Mouse (Mus musculus) common myeloid progenitor, adult 5-6 weeks (primary cell): ENCODE data around the gene Ctns. TPM values are rescaled to one million over a fixed set of nuclear protein-coding genes. Genes with fewer than 3 reads are reported as not detected.

Source experiments
- ATAC-seq: replicated peaks from 2 replicates; pipeline ENCODE4 v1.8.0; 2016; ENCODE audit warnings: low read depth, mild to moderate bottlenecking, moderate TSS enrichment, inconsistent platforms; ENCODE audit not compliant: poor library complexity, severe bottlenecking
- total RNA-seq: library from RNA; stranded (forward); fragments of 200-1000, 187-1606 nt; gene quantifications from 2 replicates; pipeline ENCODE4 v1.2.3, GENCODE M21; 2017

Ctns gene
- 6.0 and 8.8 TPM in 2 replicates for total RNA-seq

DNA sequence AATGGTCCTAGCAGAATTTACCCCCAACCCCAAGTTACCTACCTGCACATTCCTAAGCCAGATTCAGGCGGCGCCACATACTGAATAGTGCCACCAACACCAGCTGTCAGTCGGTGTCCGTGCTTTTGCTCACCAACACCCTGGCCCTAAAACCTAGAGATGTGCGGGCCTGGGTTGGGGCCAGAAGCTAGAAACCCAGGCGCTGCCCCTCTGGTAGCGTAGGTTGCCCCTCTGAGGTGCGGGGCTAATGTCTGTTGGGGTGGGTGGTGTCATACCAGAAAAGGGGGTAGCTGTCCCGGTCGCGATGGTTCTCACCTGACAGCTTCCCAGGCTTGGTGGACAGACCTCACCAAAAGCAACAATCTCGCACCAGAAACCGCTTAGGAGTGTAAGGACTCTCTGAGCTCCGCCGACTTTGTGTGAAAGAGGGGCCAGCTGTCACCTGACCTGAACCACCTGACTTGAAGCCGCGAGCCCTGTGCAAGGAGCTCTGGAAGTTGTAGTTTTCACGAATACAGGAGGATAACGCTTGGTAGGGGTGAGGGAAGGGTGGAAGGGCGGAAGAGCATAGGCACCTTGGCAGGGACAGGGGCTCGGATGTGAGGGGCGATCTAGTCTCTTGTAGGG lies at the start of gene Ctns:
Ctns (minus strand) TSS at position 440 of the 627 bp plus-strand sequence.
- peak; percentile 87 for ATAC-seq

DNA sequence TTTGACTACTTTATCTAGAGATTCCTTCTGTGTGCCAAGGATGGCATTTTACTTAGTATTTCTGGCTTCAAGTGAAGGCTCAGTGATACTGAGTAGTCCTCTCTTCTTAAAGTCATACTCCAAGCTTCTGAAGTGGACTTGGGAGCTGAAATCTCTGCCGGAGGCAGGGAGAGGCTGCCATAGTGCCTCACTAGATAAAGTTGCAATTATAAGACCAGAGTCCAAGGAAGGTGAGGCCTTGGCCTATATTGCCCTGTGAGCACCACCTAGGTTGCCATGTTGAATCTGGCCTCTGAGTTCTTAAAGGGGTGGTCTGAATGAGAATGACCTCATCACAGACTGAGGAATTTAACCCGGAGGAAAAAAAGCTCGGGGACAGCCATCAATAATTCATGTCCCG lies 43.9 kb upstream of the Ctns start:
- ATAC-seq = no peak

DNA sequence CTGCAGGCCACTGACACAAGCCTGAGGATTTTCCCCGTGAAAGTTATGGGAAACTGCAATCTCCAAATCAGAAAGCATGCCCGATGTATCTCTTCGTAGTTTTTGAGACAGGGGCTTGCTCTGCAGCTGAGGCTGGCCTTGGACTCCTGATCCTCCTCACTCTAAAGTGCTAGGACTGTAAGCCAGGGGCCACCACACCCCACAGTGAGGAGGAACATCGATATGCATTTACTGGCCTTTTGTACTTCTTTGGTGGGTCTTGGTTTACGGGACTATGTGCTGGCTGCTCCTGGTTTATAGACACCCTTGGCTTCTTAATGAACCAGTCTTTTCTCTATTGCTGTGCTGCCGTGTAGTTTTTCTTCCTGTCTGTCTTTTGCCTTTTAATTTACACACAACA lies 43.4 kb upstream of the Ctns start:
- ATAC-seq = no peak

DNA sequence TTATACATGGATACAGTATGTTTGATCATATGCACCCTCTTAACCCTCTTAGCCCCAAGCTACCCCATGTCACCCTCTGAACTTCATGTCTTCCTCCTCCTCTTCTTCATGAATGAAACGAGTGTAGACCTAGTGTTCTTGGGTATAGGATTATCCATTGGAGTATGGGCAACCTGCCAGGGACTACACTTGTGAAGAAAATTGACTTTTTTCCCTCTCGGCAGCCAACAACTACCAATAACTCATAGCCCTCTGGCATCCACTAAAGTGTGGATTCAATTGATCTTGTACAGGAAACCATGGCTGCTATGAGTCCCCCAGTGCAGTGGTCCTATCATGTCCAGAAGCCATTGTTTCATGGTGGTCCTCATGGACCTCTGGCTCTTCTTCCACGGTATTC lies 37.9 kb upstream of the Ctns start:
- no peak for ATAC-seq

DNA sequence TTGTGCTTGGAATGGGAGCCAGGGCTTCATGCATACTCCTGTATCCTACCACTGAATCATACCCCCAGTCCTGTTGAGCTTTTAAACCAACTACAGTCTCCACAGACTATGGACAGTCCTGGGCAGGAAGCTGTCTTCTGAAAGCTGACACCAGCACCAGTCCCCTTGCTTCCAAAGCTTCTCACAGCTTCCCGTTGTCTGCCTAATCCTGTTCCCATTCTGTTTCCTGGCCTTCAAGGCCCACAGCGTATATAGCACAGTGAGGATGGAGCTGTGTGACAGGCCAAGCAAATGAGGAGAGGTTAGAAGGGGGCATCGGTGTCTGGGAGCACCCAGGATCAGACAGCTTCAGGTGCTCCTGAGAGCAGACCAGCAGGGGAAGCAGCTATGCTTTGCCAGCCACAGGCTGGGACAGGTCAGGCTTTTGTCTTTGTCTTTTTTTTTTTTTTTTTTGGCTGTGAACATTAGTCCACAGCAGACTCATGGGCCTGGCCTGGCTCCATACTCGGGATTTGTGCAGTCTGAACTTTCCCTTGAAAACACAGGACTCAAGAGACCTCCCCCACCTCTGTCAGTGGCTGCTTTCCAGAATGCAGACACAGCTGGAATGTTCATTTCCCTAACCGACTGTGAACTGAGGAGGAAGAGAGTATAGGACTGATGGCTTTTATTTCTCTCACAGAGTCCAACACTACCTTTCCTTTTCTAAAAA lies 37.3 kb upstream of the Ctns start:
- no peak for ATAC-seq

DNA sequence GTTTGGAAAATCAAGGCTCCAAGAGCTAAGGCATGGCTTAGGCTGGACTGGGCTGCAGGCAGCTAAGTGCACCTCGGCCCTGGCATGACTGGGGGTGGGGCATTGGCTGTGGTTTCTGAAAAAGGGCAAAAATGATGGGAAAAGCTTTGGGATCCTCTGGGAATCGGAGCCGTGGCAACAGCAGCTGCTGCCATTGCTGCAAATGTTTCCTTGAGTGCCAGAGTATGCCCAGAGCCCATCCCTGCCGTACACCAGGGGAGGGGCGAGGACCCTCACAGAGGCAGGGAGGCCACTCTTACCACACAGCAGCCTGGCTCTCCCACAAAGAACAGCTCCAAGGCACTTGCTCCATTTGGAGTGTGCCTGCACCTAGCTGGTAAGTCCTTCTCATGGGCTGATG lies 35.1 kb upstream of the Ctns start, which contains the start of gene Trpv1:
Trpv1 (plus strand) TSS at position 301 of the 400 bp plus-strand sequence.
- ATAC-seq = no peak

DNA sequence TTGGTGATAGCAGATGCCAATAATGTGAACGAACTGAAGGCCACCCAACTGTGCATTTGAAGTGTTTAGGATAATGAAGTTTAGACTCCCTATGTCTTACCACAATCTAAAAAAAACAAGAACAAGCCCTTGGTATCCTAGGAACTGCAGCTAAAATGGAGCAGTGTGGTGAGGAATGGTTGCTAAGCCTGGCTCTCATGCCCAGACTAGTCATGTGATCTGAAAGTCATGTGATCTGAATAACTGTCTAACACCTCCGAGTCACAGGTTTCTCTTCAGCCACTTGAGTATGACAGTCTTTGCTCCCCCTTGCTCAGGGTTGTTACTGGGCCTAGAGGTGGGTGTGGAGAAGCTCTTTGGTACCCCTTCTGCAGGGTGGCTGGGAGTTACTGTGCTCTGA lies 33.7 kb upstream of the Ctns start:
- no peak for ATAC-seq

DNA sequence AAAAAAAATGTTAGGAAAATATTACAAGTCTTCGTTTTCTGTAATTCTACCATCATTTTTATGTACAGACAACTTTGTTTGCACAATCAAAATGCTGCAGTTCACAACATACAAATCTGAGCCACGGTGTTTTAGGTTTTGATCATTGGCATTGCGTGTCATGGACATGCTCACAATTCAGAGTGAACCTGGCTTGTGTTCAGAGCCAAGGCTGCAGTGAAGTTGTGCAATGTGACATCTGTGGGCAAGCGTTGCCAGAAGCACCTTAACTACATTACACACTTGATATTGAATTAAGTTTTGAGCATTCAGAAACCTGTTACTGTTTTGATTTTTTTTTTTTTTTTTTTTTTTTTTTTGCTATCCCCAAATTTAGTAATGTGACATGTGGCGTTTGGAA lies 31.2 kb upstream of the Ctns start:
- ATAC-seq = no peak

DNA sequence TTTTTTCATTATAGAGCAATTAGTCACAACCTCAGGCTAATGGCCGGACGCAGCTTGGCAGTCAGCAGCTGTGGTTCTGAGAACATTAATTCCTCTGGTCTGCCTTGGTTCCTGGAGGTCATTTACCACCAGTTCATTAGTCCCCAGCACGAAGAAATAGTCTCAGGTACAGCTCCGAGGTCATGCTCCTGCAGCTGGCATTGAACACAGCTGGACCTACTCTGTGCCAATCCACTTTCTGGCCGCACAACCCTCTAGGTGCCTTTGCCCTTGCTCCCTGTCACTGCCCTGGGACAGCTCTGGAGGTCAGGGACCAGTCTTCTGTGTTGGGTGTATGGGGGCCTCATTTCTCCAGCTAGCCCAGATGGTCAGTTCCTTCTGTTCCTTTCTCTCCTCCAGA lies 30.0 kb upstream of the Ctns start:
- no peak for ATAC-seq

DNA sequence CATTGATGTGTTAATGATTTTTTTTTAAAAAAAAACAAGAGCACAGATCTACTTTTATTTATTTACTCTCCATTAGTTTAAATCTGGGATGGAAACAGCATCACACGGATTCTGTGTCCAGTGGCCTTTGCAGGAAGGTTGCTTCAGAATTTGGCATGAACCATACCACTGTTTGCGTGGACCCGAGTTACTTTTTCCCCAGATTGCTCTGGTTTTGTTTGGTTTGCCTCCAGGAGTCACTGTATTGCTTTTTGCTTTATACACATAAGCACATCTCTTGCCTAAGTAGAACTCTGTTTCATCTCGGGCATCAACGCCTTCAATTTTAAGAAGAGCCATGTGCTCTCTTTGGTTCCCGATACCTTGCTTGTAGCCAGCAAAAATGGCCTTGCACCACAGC lies 27.0 kb upstream of the Ctns start:
- ATAC-seq = no peak

DNA sequence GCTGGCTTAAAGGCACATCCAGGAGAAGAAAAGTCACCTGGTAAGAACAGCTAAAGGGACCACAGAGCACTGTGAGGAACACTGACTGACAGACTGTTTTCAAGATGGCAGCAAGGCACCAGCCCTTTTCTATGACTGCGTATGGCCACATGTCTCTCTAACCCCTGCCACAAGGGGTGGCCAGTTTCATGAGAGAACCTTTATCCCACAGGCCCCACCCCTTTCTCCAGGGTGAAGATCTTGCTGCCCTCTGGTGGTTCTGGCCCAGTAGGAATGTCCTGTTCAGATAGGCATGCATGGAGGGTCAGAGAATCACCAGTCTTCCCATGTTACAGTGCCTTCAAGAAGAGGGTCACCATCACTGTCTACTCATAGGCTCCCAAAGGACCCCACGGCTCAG lies 25.1 kb upstream of the Ctns start:
- ATAC-seq = peak; percentile 86

DNA sequence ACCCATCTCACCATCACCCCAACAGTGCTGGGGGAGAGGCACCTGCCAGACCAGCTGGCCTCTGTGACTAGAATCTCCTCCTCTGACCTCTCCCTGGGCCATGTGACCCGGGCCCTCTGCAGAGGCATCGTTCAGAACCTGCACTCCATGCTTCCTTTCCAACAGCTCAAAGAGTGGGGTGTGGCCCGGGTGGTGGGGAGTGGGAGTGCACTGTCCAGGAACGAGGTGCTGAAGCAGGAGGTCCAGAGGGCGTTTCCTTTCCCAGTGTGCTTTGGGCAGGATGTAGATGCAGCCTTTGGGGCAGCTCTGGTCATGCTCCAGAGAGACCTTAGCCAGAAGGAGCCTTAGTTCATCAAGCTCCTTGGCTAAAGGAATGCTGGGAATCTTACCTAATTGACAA lies 24.0 kb upstream of the Ctns start:
- ATAC-seq = no peak

DNA sequence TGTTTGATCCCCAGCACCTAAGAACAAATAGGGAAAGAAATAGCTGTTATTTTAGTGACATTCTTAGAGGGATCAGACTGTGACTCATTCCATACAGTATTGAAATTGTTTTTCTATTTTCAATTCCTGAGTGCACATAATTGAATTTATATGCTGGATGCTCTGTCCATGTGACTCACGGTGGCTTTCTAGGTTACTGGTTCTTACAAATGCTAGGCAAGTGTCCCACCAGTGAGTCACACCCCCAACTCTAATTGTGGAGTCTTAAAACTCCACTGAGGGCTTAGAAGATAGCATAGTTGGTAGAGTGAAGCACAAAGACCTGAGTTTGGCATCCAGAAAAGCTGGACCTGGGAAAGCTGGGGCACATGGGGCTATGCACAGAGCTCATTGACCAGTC lies 21.8 kb upstream of the Ctns start:
- ATAC-seq = no peak

DNA sequence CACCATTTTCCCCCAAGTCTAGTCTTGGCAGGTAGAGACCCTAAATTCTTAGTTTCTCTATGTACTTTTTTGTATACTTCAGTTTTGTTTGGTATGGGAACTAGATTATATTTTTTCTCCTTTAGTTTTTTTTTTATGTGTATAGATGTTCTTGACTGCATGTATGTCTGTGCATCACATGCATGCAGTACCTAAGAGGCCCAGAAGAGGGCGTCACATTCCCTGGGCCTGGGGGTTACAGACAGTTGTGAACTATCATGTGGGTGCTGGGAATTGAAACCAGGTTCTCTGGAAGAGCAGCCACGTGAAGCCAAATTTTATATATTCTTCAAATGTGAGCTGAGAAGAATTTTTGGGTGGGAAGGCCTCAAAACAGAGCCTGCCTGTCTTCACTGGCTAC lies 20.8 kb upstream of the Ctns start:
- ATAC-seq = no peak

DNA sequence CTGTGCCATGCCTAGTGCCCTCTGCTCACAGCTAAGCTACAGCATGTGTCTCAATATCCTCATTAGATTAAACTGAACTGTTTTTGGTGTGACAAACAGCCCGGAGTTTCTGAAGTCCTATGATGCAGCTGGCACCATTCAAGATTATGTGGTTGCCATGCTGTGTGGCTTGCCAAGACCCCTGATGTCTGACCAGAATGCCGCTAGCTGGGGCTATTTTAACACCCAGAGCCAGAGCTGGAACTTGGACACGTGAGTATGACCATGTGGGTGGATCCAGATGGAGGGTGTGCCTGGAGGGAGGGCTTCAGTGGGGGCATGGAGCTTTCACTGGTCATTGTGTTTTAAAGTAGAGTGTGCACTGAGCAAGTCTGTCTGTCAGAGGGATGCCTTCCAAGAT lies 15.1 kb upstream of the Ctns start:
- no peak for ATAC-seq

DNA sequence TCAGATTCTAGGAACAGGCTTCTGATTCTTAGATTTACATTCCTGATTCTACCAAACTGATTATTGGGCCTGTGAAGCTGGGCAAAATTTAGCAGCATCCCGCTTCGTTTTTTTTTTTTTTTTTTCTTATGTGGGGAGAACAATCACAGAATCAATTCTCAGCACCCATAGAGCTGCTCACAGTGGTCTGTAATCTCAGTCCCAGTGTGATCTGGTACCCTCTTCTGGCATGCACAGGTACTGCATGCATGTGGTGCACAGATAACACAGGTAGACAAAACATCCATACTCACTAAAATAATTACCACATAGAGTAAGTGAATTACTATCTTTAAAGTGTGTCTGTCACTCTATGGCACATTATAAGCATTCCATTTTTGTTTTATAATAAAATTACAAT lies 8.8 kb upstream of the Ctns start:
- 0 out of 2 replicates have a peak, but pooled peaks have one; percentile 32 for ATAC-seq

DNA sequence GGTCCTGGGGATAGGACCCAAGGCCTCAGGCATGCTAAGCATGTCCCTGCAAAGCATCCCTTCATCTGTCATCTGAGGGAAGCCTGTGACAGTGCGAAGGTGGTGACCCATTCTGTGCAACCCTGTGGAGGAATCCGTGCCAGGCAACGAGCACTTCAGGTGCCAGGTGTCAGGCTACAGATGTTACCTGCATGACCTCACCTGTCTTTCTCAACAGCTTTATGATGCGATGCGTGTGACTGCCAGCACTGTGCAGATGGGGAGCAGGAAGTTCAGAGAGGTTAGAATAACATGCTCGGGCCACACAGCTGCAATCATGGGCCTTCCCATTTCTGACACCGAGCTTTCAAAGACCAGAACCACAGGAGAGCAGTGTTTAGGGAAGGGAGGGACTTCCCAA lies 6.4 kb upstream of the Ctns start:
- ATAC-seq = no peak

DNA sequence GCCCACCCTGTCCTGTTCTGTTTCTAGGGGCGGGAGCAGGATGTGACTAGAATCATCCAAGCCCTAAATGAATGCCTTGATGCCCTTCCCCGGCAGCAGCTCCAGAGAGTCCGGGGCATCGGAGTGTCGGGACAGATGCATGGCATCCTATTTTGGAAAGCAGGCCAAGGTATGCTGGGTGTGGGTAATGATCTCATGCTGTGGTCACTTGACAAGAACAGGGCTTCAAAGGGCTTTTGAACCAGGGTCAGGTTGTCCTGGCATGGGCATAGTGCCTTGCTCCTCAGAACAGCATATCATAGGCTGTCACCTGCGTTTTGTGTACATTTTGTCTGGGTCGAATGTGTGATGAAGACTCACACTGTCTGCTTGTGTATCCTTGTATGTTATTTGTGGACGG lies 5.1 kb upstream of the Ctns start:
- no peak for ATAC-seq

DNA sequence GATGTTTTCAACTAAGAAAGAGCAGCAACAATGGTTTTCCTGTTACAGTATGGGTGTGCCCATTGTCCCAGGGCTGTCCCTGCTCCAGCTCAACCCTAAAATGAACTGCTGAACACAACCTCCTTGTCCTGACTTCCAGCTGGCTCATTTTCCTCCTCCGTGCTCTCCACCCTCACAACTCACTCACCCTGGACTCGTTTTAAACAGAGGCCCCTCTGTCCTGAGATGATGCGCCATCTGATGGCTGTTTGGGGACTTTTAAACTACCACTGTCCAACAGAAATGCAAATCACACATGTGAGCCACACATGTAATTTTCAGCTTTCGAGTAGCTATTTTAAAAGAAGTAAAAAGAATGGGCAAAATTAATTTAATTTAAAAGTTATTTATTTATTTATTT lies 2.8 kb upstream of the Ctns start:
- ATAC-seq = no peak

DNA sequence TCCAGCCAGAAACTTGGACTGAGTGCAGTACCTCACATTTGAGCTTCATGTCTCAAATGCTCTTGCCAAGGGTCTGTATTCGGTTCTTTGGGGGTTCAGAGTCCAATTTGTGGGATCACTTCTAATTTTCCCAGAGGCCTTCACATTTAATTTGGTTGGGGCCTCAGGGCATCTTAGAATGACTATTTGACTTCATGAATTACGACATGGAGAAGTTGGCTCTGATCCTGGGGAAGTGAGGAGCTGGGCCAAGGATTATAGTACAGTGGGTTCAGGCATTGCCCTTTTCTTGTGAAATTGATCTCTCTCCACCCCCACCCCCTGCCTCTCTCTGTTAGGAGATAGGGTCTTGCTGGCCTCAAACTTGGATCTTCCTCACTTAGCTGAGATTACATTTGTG lies 2.2 kb upstream of the Ctns start:
- no peak for ATAC-seq

DNA sequence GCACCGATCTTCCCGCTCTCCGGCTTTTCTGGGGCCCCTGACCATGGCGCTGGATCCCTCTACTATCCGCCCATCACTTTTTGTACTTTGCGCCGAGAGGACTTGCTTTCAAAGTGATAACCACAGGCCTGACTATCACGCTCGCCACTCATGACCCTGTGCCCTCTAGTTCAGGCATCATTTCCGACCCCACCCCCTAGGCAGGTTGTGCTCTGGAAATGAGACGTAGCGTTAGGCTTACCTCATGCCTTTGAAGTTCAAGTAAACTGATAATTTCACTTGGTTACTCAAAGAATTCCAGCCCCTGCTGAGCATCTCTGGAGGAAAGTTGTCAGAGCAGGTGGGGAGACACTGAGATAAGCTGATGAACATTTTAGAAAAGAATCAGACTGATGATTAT lies 1.0 kb upstream of the Ctns start:
- 0 out of 2 replicates have a peak, but pooled peaks have one; percentile 22 for ATAC-seq

DNA sequence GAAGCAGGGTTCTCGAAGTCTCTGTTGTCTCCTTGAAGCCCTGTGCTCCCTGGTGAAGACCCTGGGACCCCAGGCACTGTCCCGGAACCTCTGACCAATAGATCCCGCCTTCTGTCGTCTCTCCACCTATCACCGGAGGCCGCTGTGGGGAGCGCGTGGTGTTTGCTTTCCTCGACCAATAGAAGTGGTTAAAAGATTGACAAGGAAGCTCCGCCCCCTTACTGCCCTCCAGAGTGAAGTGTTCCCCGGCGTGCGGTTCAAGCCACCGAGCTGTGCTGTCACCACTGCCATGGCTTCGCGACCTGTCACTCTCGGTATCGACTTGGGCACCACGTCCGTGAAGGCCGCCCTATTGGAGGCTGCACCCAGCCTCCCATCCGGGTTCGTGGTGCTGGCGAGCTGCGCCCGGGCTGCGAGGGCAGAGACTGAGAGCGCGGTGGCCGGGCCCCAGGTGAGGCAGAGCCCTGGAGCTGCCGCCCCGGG lies 429 bp upstream of the Ctns start, which contains the start of gene Shpk:
Shpk (plus strand) TSS at position 231 of the 483 bp plus-strand sequence.
- ATAC-seq = peak; percentile 95
